Mouse (Mus musculus) left cerebral cortex, adult 9 months (tissue): ENCODE measurements at regions not wholly inside any gene's neighbourhood (a gene's known extent, or its start where the extent isn't known, plus 50 kb on each side); places are given as distances from the start of the nearest gene placed in this dataset.
A peak's percentile ranks its signal among the peaks of the same experiment; 100 is the strongest.

Experiments
- DNase-seq, 2 experiments: peaks; one replicate each; pipeline ENCODE4 v3.0.0; 2022; ENCODE audit warnings: low spot score in 2 of 2

DNA sequence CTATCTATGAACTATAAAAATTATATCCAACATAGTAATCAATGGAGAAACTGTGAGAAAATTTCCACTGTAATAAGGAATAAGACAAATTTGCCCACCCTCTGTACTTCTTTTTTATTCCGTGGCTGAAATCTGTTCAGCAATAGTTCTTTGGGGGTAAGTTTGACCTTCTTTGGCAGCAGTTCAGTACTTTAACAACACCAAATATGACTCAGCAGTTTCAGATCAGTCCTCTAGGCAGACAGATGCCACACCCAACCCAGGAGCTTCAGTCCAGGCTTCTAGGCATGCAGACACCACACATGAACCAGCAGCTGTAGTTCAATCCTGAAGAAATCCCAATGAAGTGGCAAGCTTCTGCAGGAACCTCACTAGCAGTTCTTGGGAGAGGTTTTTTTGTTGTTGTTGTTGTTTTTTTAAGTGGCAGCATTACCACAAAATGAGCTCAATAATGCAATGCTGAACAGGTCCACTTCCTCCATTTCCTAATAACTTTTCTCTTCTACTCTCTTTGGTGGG, 88.6 kb upstream of the Adamts9 start:
- DNase-seq = no peak

DNA sequence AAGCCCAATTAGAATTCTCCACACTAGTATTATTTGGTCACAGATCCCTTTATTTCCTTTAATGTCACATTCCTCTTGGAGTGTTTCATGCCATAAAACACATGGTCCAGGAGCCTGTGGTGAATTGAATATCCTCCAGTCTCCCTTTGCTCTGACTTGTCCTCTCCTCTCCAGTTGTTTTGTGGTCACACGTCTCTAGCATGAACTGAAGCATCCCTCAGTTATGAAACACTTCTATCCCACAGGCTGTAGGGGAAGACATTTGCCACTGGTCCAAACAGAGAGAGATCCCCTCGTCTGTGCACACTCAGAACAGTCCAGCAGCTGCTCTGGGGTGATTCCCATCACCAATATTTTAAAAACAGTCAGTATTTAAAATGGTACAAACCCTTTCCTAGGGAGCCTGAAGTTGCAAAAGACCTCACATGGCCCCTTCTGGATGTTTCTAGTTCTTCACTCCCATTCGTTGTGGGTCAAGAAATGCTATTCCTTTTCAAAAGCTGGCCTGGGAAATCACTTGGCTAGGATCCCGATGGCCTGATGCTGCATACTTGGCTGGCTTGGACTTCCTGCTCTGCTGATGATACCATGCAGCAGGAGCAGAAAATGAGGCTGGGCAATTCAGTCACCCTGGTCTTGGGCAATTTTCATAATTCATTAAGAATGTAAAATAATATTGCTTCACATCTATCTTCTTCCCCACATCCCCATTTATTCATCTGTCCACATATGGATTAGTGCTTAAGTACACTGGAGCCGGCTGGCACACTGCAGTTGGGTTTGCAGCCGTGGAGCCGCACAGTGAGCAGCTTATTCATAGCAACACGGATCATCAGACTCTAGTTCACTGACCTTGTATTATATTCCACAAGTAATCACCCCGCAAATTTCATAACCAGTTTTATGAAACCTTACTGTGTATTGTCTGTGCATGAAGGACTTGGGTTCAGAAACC, 83.1 kb upstream of the Adamts9 start:
- no peak for DNase-seq

DNA sequence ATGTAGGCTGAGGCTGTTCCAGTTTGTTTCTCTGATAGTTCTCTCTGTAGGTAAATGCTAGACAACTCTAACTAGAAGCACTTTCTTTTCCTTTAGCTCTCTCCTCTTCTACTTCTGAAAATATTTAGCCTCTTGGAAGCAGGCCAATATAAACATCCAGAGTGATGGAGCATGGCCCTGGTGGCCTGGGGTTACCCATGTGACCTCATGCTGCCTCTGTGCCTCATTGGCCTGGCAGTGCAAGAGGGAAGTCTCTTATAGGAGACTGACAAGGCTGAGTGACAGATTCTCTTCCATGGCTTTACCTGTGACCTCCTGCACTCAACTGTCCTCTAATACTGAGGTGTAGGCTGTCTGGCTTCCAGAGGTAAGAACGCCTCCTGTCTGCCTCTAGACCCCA, 71.2 kb upstream of the Adamts9 start:
- no peak for DNase-seq

DNA sequence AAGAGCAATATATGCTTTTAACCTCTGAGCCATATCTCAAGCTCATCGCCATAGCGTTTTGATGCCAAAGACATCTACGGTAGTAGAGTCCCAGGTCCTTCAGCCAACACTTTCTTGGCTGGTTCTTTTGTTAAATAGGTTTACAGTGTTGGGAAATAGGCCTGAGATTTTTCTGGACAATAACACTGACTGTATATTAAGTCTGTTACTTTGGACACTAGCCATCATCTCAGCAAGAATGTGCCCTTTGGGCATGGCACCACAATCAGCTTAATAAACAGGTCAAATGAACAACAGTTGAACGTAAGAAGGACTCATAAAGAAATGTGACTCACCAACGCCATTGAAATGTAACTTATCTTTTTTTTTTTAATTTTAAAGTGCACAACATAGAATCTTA, 68.6 kb upstream of the Adamts9 start:
- DNase-seq = no peak

- DNase-seq = peak in 1 of 2 experiments; percentile 10
These were observed 61.4 kb upstream of the Adamts9 start for GRCm38 (mm10) chr6:93004587-93005240.

- no peak for DNase-seq
These were observed 60.5 kb upstream of the Adamts9 start for GRCm38 (mm10) chr6:93003812-93004211.

DNA sequence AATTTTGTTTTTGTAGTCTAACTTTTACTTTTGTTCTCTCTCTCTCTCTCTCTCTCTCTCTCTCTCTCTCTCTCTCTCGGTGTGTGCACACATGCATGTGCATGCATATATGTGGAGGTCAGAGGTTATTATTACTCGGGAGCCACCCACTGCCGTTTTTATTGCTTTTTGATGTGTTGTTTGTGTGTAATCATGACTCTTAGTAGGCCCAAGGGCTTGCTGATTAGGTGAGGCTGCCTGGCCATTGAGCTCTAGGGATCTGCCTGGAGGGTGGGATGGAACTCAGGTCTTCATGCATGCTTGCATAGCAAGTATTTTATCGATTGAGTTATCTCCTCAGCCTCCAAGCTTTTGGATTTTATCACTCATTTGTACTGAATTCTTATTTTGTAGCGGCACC, 50.4 kb upstream of the Adamts9 start:
- DNase-seq = no peak
